Mouse (Mus musculus) cerebellum, adult 11-12 months (tissue): Measurements from ENCODE around the gene Edn2.

ENCODE experiments used
- DNase-seq: peaks from one replicate; pipeline ENCODE4 v3.0.0; 2022

Gene Edn2

GRCm38 (mm10) chr4:120212080-120212479 lies 51.1 kb downstream of the Edn2 start:
- DNase-seq, result no peak

- DNase-seq, result no peak
These were observed 51.8 kb downstream of the Edn2 start for GRCm38 (mm10) chr4:120212812-120213211.

DNA sequence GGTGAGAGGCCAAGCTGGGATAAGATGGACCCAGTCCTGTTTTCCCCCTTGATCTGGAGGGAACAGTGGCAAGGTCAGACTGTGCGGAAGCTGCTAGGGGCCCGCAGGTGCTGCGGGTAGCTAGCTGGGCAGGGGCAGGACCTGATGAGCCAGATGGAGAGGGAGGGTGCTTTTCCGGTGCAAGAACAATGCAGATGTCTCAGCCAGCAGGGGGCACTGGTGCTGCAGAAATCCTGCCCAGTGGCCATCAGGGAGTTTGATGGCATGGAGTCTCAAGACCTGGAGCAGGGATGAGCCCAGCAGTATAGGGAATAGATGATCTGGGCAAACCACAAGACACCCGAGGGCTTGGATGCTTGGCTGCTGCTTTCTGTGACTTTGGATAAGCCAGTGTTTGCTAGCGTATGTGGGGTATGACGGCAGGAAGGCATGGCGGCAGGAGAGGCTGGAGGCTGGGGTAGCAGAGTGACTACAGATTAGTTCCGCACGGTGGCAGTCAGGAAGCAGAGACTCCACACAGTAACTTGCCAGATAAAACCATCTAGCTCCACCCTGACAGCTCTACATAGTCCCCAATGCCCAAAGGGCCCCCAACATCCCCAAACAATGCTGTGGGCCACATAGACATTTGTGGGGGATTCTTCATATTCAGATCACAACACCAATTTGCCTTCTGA lies 55.0 kb downstream of the Edn2 start:
- peak; percentile 61 for DNase-seq

DNA sequence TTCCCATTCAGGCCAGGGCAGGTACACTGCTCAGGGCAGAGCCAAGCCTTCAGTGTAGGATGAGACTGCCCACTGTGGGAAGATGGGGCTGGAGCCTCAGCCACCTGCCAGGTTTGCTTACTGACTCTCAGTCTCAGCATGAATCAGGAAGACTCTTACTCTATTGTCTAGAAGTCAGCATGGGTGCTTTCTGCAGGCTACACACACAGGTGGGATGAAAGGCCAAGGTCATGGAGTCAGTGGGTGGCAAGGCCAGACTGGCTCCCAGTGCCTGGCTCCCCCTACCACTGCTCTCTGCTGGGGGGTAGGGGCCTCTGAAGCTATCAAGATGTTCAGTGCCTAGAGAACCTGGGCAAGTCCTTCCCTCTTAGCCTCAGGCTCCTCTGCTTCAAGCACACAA lies 55.9 kb downstream of the Edn2 start:
- no peak for DNase-seq
